Mouse (Mus musculus) megakaryocyte, embryonic 14.5 days (primary cell): ENCODE measurements around the gene Ndst2. TPM values are rescaled to one million over a fixed set of nuclear protein-coding genes. Genes with fewer than 3 reads are reported as not detected.
A peak's percentile ranks its signal among the peaks of the same experiment; 100 is the strongest.
"Not testable (repeated sequence)": the region's sequence is repeated elsewhere in the genome, so short reads cannot be mapped to it uniquely, and the experiment has no call there.

Experiments
- H3K27me3 ChIP-seq: replicated peaks from 2 replicates; pipeline ENCODE3; 2012; ENCODE audit warnings: inconsistent platforms
- H3K36me3 ChIP-seq: replicated peaks from 2 replicates; pipeline ENCODE3; 2012; ENCODE audit warnings: low read length, inconsistent platforms, mixed read lengths
- H3K4me1 ChIP-seq: 2 replicates; pipeline ENCODE4 v1.6.1; 2012; ENCODE audit warnings: inconsistent platforms
- H3K4me3 ChIP-seq: replicated peaks from 2 replicates; pipeline ENCODE3; 2012; ENCODE audit warnings: moderate library complexity, mild to moderate bottlenecking, inconsistent platforms
- H3K9me3 ChIP-seq: 2 replicates; pipeline ENCODE4 v1.6.1; 2012; ENCODE audit warnings: inconsistent platforms
- FLI1 ChIP-seq: IDR thresholded peaks from 2 replicates; pipeline ENCODE4 v1.6.1; 2012; ENCODE audit warnings: low read length, inconsistent platforms, mixed read lengths
- GATA1 ChIP-seq: IDR thresholded peaks from 3 replicates; pipeline ENCODE4 v1.6.1; 2012; ENCODE audit warnings: mixed read lengths, low read length, inconsistent platforms, borderline replicate concordance
- polyA plus RNA-seq: library from polyadenylated mRNA; stranded (reverse); fragments of >175 nt; gene quantifications from 2 replicates; pipeline ENCODE4 v1.2.3, GENCODE M21; 2012; ENCODE audit warnings: low replicate concordance; ENCODE audit not compliant: insufficient read depth

The Ndst2 gene
- polyA plus RNA-seq, 1 experiment, result 4.1 TPM

GRCm38 (mm10) chr14:20724043-20724442, 10.3 kb downstream of the Ndst2 start:
- no peaks in the 10 kb centered on the region for H3K9me3 ChIP-seq
- H3K4me1 ChIP-seq, result peaks cover 28% of the 10 kb centered on the region
- H3K27me3 ChIP-seq, result no peaks in the 10 kb centered on the region
- no peak overlapping the region for H3K4me3 ChIP-seq
- H3K36me3 ChIP-seq, result peaks cover 97% of the 10 kb centered on the region
- TF ChIP-seq GATA1, result no peak
- no peak for TF ChIP-seq FLI1

- Histone ChIP-seq H3K27me3 (no peaks in the 10 kb centered on the region), H3K4me1 (peaks cover 28% of the 10 kb centered on the region), H3K4me3 (no peak overlapping the region), H3K9me3 (no peaks in the 10 kb centered on the region), H3K36me3 (peaks cover 97% of the 10 kb centered on the region)
- TF ChIP-seq FLI1 (no peak), GATA1 (no peak)
These were observed 11.4 kb downstream of the Ndst2 start for GRCm38 (mm10) chr14:20723006-20723405.

GRCm38 (mm10) chr14:20721371-20721770, 13.0 kb downstream of the Ndst2 start:
- Histone ChIP-seq H3K36me3 (peaks cover 99% of the 10 kb centered on the region), H3K27me3 (no peaks in the 10 kb centered on the region), H3K9me3 (no peaks in the 10 kb centered on the region), H3K4me3 (no peak overlapping the region), H3K4me1 (peaks cover 28% of the 10 kb centered on the region)
- no peak for TF ChIP-seq FLI1
- TF ChIP-seq GATA1, result no peak

- no peak for TF ChIP-seq GATA1
- TF ChIP-seq FLI1, result no peak
These were observed 14.6 kb downstream of the Ndst2 start for GRCm38 (mm10) chr14:20719767-20720166.

GRCm38 (mm10) chr14:20718443-20718842, 15.9 kb downstream of the Ndst2 start:
- Histone ChIP-seq H3K27me3 (no peaks in the 10 kb centered on the region), H3K36me3 (peaks cover 100% of the 10 kb centered on the region), H3K4me3 (no peak overlapping the region), H3K9me3 (no peaks in the 10 kb centered on the region), H3K4me1 (peaks cover 9% of the 10 kb centered on the region; the same call in 1 of the 2 replicates)
- TF ChIP-seq FLI1 (no peak), GATA1 (no peak)

More at GRCm38 (mm10) chr14:20719767-20720166, 14.6 kb downstream of the Ndst2 start:
- H3K27me3 ChIP-seq, result no peaks in the 10 kb centered on the region
- H3K9me3 ChIP-seq, result no peaks in the 10 kb centered on the region
- peaks cover 13% of the 10 kb centered on the region for H3K4me1 ChIP-seq
- H3K4me3 ChIP-seq, result no peak overlapping the region
- peaks cover 100% of the 10 kb centered on the region for H3K36me3 ChIP-seq

GRCm38 (mm10) chr14:20713832-20714231, 20.5 kb downstream of the Ndst2 start:
- Histone ChIP-seq H3K4me1 (peaks cover 20% of the 10 kb centered on the region), H3K9me3 (no peaks in the 10 kb centered on the region), H3K36me3 (peaks cover 95% of the 10 kb centered on the region), H3K27me3 (no peaks in the 10 kb centered on the region), H3K4me3 (no peak overlapping the region)
- TF ChIP-seq FLI1, result no peak
- TF ChIP-seq GATA1, result no peak

GRCm38 (mm10) chr14:20708239-20708638, 26.1 kb downstream of the Ndst2 start:
- Histone ChIP-seq H3K4me1 (peaks cover 44% of the 10 kb centered on the region), H3K27me3 (no peaks in the 10 kb centered on the region), H3K36me3 (peaks cover 54% of the 10 kb centered on the region), H3K4me3 (peak overlapping the region; percentile 97), H3K9me3 (no peaks in the 10 kb centered on the region)
- TF ChIP-seq FLI1 (no peak), GATA1 (no peak)

- Histone ChIP-seq H3K4me3 (peak within 1 kb of the TSS; percentile 97), H3K27me3 (no peaks in the 10 kb centered on the region), H3K9me3 (no peaks in the 10 kb centered on the region), H3K36me3 (peaks cover 47% of the 10 kb centered on the region), H3K4me1 (peaks cover 43% of the 10 kb centered on the region)
- peak; percentile 63; the same call in 1 of the 2 replicates for TF ChIP-seq FLI1
- no peak for TF ChIP-seq GATA1
These were observed 26.9 kb downstream of the Ndst2 start, which contains the start of gene Zswim8 for GRCm38 (mm10) chr14:20707201-20708190. TSS of gene Zswim8 (plus strand) at chr14:20707552.

- H3K9me3 ChIP-seq, H3K27me3 ChIP-seq: not testable (repeated sequence)
- Histone ChIP-seq H3K4me3 (peak overlapping the region; percentile 98), H3K4me1 (peaks cover 63% of the 10 kb centered on the region), H3K36me3 (peaks cover 33% of the 10 kb centered on the region)
These were observed 30.9 kb downstream of the Ndst2 start for GRCm38 (mm10) chr14:20703461-20703860.

GRCm38 (mm10) chr14:20702741-20703381, 31.5 kb downstream of the Ndst2 start, which contains the start of gene Chchd1:
TSS of gene Chchd1 (plus strand) at chr14:20703006.
- H3K4me3 ChIP-seq, result peak within 1 kb of the TSS; percentile 98
- peaks cover 63% of the 10 kb centered on the region for H3K4me1 ChIP-seq
- no peaks in the 10 kb centered on the region for H3K27me3 ChIP-seq
- peaks cover 39% of the 10 kb centered on the region for H3K36me3 ChIP-seq
- TF ChIP-seq GATA1 (no peak), FLI1 (no peak)
- no peaks in the 10 kb centered on the region for H3K9me3 ChIP-seq
